Mouse (Mus musculus): Measurements from ENCODE around the gene Tank. TPM values are rescaled to one million over a fixed set of nuclear protein-coding genes. Genes with fewer than 3 reads are reported as not detected.

Tank gene
- polyA plus RNA-seq (2014; fragmentation: Illumina TruSeq; extraction: RNeasy Lipid Tissue Mini Kit (QIAGEN cat#74804); ENCODE audit: low read depth, low replicate concordance): 63.9 TPM

DNA sequence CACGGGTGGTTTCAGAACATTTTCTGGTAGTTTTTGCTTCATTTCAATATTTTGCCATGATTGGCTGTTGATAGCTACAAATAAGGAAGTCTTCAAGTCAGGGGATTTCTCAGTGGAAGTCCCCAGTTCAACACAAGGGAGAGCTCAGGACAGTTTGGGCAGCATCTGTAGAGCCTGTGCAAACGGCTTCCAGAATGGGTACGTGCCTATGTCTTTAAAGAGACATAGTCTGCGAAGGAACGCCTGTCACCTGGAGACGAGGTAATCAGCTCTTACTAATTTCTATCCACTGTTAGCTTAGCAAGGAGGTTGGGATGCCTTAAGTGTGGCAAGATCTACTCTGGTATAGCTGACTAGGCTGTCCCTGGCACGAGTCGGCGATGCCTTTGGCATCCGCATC, at the start of gene Tank:
Gene Tank, plus strand, starts transcription at position 153 of the 400 bp plus-strand sequence.

Other genes with a start within 250 kb of the Tank start
- 285 TPM for gene Psmd14, start 133.1 kb downstream of the Tank start, polyA plus RNA-seq (2014; fragmentation: Illumina TruSeq; extraction: RNeasy Lipid Tissue Mini Kit (QIAGEN cat#74804); ENCODE audit: low read depth, low replicate concordance)
- gene Tbr1, start 224.3 kb downstream of the Tank start, polyA plus RNA-seq (2014; fragmentation: Illumina TruSeq; extraction: RNeasy Lipid Tissue Mini Kit (QIAGEN cat#74804); ENCODE audit: low read depth, low replicate concordance): not detected